Mouse (Mus musculus) adrenal gland, postnatal 14 days (tissue): ENCODE measurements around the gene Gripap1. TPM values are rescaled to one million over a fixed set of nuclear protein-coding genes. Genes with fewer than 3 reads are reported as not detected.
A peak's percentile ranks its signal among the peaks of the same experiment; 100 is the strongest.
"Not testable (repeated sequence)": the region's sequence is repeated elsewhere in the genome, so short reads cannot be mapped to it uniquely, and the experiment has no call there.

Experiments used
- DNase-seq: peaks from one replicate; pipeline ENCODE4 v3.0.0; 2021; ENCODE audit warnings: mixed read lengths
- total RNA-seq: library from RNA; stranded (reverse); gene quantifications from 2 replicates; pipeline ENCODE4 v1.2.3, GENCODE M21; 2021

Gripap1 gene
- total RNA-seq, 1 experiment from 2014 or later = 49.0 TPM

DNA sequence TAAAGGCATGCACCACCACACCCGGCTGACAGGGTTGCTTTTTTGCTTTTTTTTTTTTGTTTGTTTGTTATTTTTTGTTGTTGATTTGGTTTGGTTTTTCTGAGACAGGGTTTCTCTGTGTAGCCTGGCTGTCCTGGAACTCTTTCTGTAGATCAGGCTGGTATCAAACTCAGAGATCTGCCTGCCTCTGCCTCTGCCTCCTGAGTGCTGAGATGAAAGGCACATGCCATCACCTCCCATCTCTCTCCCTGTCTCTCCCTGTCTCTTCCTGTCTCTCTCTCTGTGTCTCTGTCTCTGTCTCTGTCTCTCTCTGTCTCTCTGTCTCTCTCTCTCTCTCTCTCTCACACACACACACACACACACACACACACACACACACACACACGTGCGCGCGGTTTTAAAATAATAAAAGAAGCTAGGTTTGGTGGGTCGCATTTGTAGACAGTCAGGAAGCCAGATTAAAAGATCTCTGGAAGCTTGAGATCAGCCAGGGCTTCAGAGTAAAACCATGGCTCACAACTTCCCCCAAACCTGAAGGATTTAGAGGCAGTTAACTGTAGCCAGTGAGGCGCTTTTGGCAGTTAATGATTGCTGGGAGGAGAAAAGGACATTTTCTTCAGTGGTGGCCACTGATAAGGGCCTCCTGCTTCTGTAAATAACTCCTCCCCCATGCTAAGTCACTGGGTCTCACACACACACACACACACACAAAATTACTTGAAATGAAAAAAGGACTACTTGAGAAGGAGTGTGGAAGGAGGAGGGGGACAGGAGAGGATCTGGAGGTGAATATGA is 10.9 kb upstream of the Gripap1 start:
- DNase-seq = no peak

DNA sequence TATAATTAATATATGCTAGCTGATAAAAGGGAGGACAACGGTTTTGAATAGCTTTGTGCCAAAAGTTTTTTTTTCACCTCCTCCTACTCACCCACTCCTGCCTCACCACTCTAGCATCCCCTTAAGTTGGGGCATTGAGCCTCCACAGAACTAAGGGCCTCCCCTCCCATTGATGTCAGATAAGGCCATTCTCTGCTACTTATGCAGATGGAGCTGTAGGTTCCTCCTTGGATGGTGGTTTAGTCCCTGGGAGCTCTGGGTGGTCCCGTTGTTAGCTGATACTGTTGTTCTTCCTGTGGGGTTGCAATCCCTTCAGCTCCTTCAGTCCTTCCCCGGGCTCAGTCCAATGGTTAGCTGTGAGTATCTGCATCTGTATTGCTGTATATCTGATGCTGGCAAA is 10.3 kb upstream of the Gripap1 start:
- no peak for DNase-seq

DNA sequence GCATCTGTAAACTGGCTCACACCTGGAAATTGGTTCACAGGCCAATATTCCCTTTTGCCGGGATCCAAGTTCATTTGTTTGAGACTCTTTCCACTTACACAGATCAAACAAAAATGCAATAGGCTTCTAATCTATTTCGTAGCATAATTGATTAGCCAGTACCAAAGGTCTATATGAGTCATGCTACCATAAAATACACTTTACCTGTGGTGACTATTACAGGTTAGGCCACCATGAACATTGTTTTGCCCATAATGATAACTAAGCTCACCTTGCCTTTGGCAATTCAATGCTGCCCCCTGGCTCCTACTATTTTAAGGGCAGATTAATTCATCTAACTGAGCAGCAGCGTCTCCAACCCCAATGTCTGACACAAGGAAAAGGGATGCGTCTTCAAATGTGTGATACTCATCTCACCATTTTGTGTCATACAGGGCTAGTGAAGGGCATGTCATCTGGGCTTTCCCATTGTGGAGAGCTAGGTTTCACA is 6.9 kb upstream of the Gripap1 start:
- no peak for DNase-seq

DNA sequence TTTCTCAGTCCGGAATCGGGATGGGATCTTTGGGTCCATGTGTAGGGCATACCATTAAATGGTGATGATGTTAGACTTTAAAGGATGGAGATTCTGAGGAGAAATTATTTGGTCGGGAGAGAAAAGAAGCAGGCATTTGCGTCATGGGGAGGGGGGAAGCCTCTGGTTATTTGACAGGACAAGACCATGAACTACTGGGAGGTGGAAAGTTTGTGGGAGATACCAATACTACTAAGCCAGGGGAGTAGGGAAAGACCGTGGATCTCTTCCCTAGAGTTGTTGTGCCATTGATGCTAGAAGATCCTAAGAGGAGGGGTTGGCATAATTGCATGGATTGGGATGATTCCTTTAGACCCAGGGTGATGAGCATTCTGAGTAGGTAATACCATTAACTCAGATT is 744 bp downstream of the Gripap1 start:
- DNase-seq = no peak

DNA sequence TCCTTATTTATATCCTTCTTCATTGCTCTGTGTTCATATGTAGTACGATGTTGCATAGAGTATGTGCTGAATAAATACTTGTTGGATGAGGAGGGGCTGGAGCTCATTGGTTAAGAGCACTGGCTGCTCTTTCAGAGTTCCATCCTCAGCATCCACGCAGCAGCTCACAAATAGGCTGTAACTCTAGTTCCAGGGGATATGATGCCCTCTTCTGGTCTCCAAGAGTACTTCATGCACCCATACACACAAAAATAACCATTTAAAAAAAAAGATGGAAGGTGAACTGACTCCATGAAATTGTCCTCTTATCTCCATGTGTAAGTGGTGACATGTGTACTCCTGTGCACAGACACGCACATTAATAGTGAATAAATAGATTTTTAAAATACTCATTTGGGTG is 3.8 kb downstream of the Gripap1 start:
- DNase-seq = no peak

DNA sequence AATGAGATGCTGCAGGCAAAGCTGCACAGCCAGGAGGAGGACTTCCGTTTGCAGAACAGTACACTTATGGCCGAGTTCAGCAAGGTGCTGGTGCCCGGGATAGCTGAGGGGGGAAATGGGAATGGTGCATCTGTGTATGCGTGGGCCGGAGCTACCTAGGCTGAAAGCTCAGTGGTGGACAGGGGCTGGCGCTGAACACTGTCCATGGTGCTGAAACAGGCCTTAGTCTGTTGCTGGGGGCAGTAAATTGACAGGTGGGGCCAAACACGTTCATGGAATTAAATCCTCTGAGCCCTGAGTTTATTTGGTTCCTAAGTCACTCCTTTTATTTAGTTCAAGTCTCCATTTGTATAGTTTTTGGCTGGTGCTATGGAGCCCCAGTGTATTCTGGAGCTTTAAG is 5.5 kb downstream of the Gripap1 start:
- DNase-seq = peak; percentile 51

DNA sequence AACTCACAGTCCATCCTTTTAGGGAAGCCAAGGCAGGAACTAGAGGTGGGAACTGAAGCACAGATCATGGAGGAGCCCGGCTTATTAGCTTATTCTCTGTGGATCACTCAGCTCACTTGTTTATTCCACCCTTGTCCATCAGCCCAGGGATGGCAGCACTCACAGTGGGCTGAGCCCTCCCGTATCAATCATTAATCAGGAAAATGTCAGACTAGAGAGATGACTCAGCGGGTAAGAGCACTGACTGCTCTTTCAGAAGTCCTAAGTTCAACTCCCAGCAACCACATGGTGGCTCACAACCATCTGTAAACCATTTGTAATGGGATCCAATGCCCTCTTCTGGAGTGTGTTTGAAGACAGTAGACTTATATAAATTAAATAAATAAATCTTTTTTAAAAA is 7.8 kb downstream of the Gripap1 start:
- DNase-seq = no peak

DNA sequence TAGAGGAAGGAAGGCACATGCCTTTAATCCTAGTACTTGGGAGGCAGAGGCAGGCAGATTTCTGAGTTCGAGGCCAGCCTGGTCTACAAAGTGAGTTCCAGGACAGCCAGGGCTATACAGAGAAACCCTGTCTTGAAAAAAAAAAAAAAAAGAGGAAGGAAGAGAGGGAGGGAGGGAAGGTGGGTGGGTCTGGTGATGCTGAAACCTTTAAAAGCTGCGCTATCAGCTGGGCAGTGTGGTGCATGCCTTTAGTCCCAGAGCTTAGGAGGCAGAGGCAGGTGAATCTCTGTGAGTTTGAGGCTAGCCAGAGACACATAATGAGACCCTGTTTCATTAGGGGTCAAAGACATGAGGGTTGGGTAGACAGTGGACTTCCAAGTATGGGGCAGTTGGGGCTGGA is 12.6 kb downstream of the Gripap1 start:
- DNase-seq = not testable (repeated sequence)

DNA sequence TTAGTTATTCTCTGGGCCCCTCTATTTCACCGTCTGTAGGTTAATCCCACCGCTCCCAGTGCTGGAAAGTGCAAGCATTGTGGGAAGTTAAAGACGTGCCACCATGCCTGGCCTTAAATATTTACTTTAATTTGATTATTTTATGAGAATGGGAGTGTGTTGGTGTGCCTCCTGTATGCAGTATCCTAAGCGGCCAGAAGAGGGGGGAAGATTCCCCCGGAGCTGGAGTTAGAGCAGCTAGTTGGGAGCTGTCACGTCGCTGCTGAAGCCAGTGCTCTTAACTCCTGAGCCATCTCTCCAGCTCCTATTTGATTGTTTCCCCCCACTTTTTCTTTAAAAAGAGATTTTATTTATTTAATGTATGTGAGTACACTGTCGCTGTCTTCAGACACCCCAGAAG is 25.5 kb downstream of the Gripap1 start:
- peak; percentile 60 for DNase-seq

DNA sequence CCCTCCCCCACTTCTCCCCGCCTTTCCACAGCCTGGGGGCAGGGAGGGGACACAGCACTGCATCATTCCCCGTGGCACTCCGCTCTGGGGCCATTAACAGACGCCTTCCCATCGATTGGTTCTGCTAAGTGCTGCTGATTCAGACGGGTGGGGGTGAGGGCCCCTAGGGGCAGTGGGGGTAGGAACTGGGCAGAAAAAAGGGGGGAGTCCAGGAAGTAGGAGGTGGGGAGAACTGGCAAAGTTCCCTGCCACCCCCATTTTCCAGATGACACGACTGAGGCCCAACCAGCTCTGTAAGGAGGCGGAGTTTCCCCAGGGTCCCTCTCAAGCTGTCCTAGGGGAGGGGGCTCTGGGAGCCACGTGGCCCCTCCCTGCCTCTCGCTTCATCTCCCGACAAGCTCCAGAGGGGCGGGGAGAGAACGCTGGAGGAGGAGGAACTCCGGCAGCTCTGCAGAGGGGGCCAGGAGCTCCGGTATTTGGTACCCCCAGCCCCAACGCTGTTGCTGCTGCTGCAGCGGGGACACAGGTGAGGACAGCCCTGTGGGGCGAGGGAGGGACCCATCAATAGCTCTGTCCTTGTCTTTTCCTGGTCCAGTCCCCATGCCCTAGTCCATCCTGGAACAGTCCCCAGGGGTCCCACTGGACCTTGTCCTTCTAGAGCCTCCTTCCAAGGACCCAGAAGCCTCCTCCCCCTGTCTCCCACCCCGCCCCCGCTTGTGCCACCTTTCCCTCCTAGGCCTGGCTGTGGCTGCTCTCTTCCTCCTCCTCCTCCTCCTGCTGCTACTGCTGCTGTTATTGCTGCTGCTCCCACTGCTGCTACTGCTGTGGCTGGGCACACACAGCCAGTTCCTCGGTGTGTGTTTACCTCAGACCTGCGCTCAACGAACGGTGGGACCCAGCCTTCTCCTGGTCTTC is 32.6 kb downstream of the Gripap1 start, which contains the start of gene Kcnd1:
TSS of gene Kcnd1 (plus strand) at position 425 of the 915 bp plus-strand sequence.
- DNase-seq = peak; percentile 32

DNA sequence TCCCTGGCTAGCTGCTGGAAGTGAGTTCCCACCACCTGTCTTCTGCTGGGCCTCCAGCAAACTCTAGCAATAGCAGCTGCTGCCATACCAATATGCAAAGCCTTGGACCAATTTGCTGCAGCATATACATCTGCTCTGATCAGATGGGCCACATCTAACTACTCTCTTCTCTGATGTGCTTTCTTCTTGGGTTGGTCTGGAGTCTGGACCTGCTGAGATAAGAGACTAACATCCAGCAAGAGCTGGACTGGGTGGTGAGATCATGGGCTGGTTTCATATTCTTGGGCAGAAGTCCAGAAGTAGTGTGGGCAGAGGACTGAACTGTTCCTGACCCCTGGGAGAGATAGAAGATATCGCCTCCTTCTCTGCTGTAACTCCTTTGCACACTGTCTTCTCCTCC is 47.6 kb downstream of the Gripap1 start:
- DNase-seq = no peak

DNA sequence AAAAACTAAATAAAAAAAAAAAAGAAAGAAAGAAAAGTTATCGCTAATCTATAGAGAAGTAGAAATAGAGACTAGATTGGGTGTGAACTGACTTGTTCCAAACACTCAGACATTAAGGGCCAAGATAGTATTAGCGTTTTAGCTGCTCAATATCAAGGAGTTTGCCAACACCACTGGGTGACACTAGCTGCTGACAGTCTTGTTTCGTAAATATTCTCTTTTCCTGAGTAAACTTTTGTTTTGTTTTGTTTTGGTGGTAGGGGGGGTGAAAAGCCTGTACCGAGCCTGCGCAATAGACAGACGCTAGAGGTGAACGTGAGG is 51.2 kb downstream of the Gripap1 start:
- DNase-seq = no peak

DNA sequence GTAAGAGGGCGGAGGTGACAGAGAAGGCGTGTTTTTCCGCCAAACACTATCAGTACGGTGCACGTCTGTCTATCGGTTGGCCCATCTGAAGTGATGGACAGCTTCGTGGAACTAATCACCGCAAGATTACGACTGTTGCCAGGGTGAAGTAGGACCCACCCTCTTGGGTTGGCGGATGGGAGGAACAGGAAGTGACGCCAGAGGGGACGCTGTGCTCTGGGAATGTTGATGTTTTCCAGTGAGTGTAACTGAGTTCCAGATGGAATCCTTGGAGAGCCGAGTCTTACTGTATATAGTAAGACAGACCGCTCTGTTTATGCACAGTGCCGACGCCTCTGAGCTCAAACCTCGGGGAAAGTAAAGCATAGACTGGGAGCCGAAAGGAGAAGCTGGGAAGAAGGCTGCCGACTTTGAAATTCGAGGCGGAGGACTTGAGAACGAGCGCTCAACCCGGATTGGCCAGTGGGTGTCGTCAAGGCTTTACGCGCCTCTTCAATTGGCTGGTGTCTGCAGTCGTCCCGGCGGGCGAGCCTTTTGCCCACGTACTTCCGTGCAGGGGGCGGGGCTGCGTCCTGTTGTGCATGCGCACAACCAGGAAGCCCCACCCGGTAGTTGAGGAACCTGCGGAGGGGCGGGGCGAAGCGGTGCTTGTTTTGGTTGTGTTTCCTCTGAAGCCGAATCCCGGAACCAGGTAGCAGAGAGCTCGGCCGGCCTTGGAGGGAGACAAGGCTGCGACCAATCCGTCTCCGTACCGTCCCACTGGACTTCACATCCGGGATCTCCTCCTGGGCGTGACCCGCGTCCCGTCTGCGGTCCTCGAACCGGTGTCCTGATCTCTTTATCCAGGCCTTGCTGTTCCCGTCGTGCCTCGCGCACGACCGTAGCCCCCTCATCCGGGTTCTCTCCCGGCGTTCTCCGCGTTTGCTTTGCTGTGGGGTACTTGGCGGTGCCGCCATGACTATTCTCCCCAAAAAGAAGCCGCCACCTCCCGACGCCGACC is 51.9 kb downstream of the Gripap1 start, which contains the start of gene Otud5:
TSS of gene Otud5 (plus strand) at position 202 of the 1,000 bp plus-strand sequence.
- peak; percentile 96 for DNase-seq

DNA sequence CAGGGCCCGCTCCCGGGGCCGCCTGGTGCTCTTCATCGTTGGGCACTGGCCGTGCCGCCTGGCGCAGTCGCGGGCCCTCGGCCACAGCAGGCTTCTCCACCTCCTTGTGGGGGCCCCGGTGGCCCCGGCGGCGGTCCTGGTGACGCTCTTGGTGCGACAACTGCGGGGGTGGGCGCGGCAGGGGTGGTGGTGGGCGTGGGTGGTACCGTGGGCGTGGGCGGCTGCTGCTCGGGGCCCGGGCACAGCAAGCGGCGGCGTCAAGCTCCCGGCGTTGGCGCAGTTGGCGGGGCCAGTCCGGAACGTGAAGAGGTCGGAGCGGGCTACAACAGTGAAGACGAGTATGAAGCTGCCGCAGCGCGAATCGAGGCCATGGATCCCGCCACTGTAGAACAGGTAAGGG is 52.8 kb downstream of the Gripap1 start:
- peak; percentile 46 for DNase-seq

DNA sequence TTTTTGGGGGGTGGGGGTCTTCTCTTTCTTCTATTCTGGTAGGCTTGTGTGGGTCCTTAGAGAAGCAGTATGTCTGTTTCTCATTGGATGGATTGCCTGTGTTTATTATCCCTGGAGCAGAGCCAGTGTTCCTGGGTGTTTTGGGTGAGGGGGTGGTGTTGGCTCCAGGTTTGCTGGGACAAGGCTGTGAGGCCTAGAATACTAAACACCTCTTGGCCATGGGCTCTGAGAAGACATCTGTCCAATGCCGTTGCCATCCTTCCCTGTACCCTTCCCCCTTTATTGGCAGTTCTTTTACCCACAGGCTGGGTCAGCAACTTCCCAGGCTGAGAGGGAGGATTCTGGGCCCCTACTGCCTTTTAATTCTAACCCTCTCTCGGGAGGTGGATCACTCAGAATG is 58.3 kb downstream of the Gripap1 start:
- no peak for DNase-seq

DNA sequence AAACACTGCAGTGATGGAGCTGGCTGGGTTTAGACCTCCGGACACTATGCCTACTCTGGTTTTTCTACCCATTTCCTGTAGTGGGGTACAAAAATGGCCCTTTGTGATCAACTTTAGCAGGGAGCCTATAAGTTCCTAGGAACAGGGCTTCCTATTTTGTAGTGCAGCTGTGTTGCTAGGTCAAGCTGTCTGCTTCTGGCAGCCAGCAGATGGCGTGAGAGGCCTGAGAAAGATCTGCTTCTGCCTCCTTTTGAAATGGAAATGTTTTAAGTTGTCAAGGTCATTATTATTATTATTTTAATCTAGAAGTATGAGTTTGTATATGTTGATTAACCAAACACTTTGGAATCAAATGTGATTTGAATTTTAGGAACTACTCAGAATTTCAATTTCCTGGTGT is 65.0 kb downstream of the Gripap1 start:
- peak; percentile 53 for DNase-seq

DNA sequence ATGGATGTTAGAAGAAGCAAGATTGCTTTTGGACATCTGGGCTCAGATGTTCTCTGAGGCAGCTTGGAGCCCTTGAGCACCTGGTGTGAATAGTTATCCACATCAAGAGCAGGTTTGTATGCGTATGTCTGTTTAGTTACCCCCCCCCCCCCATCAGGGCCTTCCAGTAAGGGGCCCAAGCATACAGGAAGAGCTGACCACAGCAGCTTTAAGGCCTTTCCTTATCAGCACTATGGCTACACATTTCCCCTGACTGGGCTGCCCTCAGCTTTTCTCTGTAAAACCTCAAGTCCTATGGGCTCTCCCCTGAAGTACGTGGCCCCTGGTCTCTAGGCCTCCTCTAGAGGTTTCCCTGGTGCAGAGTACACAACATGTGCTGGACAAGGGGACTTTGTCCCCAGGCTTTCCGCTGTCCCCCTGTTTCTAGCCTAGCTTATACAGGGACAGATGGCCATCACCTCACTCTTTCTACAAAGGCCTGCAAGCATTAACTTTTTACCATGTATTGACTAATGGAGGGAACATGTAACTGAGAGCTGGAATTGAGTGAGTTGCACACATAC is 69.7 kb downstream of the Gripap1 start:
- no peak for DNase-seq

DNA sequence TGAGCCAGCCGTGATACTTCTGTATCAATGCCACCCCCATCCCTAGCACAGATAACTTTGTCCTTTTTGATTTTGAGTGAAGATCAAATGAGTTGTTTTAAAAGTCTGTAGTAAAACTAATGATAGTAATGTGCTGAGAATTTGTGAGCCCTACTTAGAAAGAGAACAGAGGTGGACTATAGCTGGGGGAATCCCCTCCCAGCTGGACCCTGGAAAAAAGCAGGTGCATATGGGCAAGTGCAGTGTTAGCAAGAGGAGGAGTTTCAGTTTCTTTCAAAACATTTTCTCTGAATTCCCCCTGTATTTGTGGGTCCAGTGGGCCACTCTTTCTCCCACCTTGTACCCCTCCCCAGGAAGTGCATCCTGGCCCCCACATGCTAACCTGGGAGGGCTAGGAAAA is 73.6 kb downstream of the Gripap1 start:
- no peak for DNase-seq

DNA sequence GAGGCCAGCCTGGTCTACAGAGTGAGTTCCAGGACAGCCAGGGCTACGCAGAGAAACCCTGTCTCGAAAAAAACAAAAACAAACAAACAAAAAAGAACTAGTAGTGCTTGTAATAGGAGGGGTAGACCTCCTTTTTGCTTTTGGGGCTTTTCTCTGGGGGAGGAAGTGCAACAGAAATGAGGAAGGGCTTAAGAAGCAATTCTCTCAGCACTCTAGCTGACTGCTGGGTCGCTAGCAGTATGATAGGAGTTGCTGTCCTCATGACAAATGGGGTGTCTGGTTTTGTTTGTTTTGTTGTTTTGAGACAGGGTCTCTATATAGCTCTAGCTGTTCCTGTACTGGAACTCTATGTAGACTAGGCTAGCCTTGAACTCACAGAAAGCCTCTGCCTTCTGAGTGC is 75.0 kb downstream of the Gripap1 start:
- no peak for DNase-seq

DNA sequence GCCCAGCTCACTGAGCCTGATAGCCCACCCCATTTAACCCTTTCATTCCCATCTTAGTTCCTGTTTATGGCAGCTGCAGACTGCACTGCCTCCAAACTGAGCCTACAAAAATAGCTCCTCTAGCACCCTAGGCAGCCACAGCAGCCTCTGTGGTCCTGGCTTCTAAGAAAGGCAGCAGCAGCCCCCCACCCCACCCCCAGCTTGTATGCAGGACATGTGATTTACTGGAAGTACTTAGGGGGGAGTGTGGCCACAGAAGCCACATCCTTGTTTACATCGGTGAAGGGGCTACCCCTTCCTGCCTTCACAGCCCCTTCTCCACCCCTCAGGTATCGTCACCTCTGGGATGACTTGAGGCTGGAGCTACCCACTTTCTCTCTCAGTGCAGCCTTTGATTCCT is 75.8 kb downstream of the Gripap1 start:
- DNase-seq = no peak

DNA sequence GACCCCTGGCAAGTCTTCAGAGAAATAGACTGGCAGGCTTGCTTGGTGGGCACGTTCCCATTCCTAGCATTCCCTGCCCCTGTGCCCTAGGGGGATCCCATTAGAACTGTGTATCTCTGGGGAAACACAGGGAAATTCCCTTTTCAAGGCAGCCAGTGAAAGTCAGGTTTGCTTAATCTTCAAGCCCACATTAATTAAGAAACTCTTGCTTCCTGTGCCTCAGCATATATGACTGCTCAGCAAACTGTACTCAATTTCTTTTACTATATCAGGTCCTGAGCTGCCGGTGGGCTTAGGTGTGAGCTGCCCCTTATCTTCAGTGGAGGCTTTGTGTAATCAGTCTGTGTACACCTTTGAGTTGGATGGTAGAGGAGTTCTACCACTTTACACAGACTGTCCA is 76.2 kb downstream of the Gripap1 start:
- no peak for DNase-seq

DNA sequence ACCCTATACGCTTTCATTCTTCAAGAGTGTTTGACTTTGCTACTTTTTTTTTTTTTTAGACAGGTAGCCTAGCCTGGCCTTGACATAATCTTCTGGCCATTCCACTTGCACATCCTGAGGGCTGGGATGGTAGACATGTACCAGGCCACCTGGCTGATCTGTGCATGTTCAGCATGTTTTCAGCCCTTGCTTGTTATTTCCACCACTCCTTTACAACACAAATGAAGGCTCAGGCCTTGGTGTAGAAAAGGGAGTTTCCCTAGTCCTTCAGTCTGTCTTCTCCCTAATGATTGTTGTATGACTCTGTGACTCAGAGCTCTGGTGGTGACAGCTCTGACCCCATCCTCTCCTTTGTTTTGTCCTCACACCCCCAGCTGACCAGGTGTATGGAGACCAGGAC is 77.6 kb downstream of the Gripap1 start:
- no peak for DNase-seq
